Mouse (Mus musculus) limb, embryonic 15.5 days (tissue): ENCODE data around the gene Myh14. TPM values are rescaled to one million over a fixed set of nuclear protein-coding genes. Genes with fewer than 3 reads are reported as not detected.

Source experiments
- ATAC-seq: fragments of 200-750 bp; cut with Nextera tagmentation; 2 replicates; pipeline ENCODE4 v1.8.0; 2017; ENCODE audit warnings: low read depth, moderate TSS enrichment; ENCODE audit not compliant: insufficient number of reproducible peaks, low FRiP score, low TSS enrichment
- H3K27ac ChIP-seq: fragments of 300-500 bp; sonication (generic); 2 replicates; pipeline ENCODE4 v1.5.1; 2015; ENCODE audit warnings: moderate library complexity, mild to moderate bottlenecking, inconsistent platforms
- H3K27me3 ChIP-seq: fragments of 300-500 bp; sonication (generic); 2 replicates; pipeline ENCODE4 v1.6.1; 2015; ENCODE audit warnings: inconsistent platforms
- H3K36me3 ChIP-seq: fragments of 300-500 bp; sonication (generic); 2 replicates; pipeline ENCODE4 v1.6.1; 2015; ENCODE audit warnings: inconsistent platforms
- H3K4me1 ChIP-seq: fragments of 300-500 bp; sonication (generic); 2 replicates; pipeline ENCODE4 v1.6.1; 2015; ENCODE audit warnings: inconsistent platforms
- H3K4me2 ChIP-seq: fragments of 300-500 bp; sonication (generic); 2 replicates; pipeline ENCODE4 v1.6.1; 2015; ENCODE audit warnings: mild to moderate bottlenecking, inconsistent platforms
- H3K4me3 ChIP-seq: fragments of 300-500 bp; sonication (generic); 2 replicates; pipeline ENCODE4 v1.5.1; 2015; ENCODE audit warnings: mild to moderate bottlenecking, inconsistent platforms
- H3K9ac ChIP-seq: fragments of 300-500 bp; sonication (generic); 2 replicates; pipeline ENCODE4 v1.6.1; 2015; ENCODE audit warnings: inconsistent platforms
- H3K9me3 ChIP-seq: fragments of 300-500 bp; sonication (generic); 2 replicates; pipeline ENCODE4 v1.6.1; 2016; ENCODE audit warnings: inconsistent platforms
- WGBS: fragments of 180-500 bp; shearing (Covaris S2); methylation state at CpG from one replicate; pipeline ENCODE4 v1.1.7; 2015; 5-methylcytosine and 5-hydroxymethylcytosine counted together
- polyA plus RNA-seq: library from polyadenylated mRNA; unstranded; fragments of >200 nt; fragmentation: Nextera tagmentation; extraction: Ambion mirVana; gene quantifications from 2 replicates; pipeline ENCODE4 v1.2.1, GENCODE M21; 2015

The Myh14 gene
- polyA plus RNA-seq, 1 experiment from 2014 or later = 5.4 TPM

DNA sequence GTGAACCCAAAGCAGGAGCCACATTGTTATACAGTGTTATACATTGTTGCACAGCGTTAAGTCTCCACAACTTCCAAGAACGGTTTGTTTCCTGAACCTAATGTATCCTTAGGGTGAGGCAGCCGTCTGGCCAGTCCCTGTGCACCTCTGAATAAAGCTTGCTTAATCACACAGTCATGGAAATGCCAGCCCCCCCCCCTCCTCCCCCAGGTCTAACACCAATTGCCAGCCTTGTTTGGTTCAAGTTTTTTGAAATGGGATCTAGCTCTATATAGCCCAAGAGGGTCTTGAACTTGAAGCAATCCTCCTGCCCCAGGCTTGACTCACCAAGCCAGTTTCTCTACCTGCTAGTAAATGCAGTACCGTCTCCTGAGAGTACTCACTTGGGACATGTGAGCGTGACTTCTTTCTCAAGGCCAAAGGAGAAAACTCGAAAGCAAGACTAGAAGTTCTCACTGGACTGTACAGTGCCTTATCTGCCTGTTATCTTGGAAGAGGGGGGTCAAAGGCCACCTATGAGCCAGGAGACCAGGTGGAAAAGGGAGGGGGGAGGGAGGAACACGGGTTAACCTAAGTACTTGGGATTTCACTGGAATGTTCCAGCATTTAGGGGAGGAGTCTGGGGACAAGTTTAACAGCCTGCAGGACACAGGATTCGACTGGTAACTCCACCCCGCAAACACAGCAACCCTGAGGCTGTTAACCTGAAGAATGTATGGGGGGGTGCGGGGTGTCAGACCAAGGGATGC, 23.0 kb upstream of the Myh14 start:
- H3K9me3 ChIP-seq = no peaks in the 10 kb centered on the region
- H3K4me2 ChIP-seq = no peak overlapping the region
- no peaks in the 10 kb centered on the region for H3K36me3 ChIP-seq
- 55% methylated on average over 10 of the region's 10 CpGs for WGBS
- H3K27ac ChIP-seq = no peak overlapping the region
- H3K4me1 ChIP-seq = peaks cover 14% of the 10 kb centered on the region
- H3K9ac ChIP-seq = no peak overlapping the region
- no peaks in the 10 kb centered on the region for H3K27me3 ChIP-seq
- no peak for ATAC-seq
- no peak overlapping the region for H3K4me3 ChIP-seq

DNA sequence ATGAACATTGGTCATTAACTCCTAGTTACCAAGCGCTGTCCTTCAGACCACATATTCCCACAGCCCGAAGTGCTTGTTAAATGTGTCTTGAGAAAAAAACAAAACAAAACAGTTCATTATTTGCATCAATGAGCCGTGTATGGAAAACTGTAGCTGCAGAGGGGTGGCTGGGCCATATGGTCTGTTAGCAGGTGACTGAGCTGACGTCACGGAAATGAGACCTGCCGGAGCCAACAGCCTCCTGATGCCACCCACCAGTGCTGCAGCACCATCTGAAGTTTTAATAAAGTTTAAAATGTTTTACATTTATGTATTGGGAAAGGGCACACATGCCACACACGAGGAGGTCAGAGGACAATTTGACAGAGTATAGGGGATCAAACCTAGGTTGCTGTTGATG, 18.7 kb upstream of the Myh14 start:
- H3K36me3 ChIP-seq = no peaks in the 10 kb centered on the region
- 79% methylated on average over 7 of the region's 7 CpGs for WGBS
- H3K9ac ChIP-seq = no peak overlapping the region
- no peaks in the 10 kb centered on the region for H3K9me3 ChIP-seq
- ATAC-seq = no peak
- H3K4me3 ChIP-seq = no peak overlapping the region
- no peak overlapping the region for H3K27ac ChIP-seq
- 0 out of 2 replicates have a peak, but pooled peaks cover 4% of the 10 kb centered on the region for H3K4me1 ChIP-seq
- no peak overlapping the region for H3K4me2 ChIP-seq
- no peaks in the 10 kb centered on the region for H3K27me3 ChIP-seq

DNA sequence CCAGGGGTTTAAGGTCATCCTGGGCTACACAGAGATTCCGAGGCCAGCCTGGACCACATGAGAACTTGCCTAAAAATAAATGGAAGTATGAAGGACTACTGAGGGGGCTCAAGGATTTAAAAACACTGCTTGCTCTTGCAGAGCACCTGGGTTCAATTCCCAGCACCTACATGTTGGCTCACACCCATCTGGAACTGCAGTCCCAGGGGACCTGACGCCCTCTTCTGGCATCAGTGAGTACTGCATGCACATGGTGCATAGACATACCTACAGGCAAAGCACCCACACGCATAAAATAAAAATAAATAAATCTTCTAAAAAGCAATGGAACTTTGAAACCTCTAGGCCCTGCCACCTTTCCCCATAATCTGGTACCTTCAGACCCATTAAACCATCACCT, 18.2 kb upstream of the Myh14 start:
- no peak overlapping the region for H3K4me3 ChIP-seq
- no peak overlapping the region for H3K9ac ChIP-seq
- H3K4me1 ChIP-seq = 0 out of 2 replicates have a peak, but pooled peaks cover 4% of the 10 kb centered on the region
- no peaks in the 10 kb centered on the region for H3K27me3 ChIP-seq
- no peak for ATAC-seq
- 69% methylated on average over 3 of the region's 3 CpGs for WGBS
- H3K9me3 ChIP-seq = no peaks in the 10 kb centered on the region
- H3K27ac ChIP-seq = no peak overlapping the region
- no peaks in the 10 kb centered on the region for H3K36me3 ChIP-seq
- H3K4me2 ChIP-seq = no peak overlapping the region

DNA sequence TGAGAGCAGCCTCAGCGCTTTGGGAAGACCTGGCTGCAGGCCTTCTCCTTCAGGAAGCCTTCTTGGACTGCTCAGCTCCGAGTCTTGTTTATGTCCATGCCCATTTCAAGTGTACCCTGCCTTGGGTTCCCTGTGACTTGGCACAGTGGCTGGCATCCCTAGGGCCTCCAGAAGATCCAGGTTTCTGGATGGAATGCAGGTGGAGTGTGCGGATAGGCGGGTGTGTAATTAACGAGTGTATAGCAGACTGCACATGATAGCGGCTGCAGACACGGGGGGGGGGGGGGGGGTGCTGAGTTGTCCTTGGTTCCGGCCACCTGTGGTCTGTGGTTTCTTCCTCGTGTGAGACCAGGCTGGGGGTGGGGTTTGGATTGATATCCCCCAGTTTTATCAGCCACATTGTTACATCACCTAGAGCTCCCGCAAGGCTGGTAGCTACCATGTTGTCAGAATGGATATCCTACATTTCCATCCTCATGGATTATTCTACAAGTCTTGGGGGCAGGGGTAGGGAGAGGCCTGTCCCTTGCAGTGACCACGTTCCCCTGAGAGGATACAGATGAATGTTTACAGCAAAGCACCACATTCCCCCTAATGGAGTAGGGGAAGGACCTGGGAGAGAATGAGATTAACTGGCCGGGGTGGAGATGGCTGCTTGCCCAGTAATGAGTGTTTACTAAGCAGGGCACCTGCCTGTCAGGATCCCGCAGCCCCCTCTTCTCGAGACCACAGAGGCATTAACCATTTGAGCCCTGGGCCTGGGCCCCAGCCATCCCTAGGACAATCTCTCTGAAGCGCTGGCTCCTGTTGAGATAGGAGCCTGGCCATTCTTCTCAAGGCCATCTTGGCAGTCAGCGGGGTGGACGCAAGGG, 15.1 kb upstream of the Myh14 start:
- H3K27ac ChIP-seq = no peak overlapping the region
- 58% methylated on average over 16 of the region's 17 CpGs for WGBS
- H3K4me1 ChIP-seq = 0 out of 2 replicates have a peak, but pooled peaks cover 4% of the 10 kb centered on the region
- no peaks in the 10 kb centered on the region for H3K36me3 ChIP-seq
- H3K4me2 ChIP-seq = no peak overlapping the region
- no peak overlapping the region for H3K4me3 ChIP-seq
- no peak overlapping the region for H3K9ac ChIP-seq
- H3K27me3 ChIP-seq = no peaks in the 10 kb centered on the region
- ATAC-seq = no peak
- H3K9me3 ChIP-seq = no peaks in the 10 kb centered on the region

DNA sequence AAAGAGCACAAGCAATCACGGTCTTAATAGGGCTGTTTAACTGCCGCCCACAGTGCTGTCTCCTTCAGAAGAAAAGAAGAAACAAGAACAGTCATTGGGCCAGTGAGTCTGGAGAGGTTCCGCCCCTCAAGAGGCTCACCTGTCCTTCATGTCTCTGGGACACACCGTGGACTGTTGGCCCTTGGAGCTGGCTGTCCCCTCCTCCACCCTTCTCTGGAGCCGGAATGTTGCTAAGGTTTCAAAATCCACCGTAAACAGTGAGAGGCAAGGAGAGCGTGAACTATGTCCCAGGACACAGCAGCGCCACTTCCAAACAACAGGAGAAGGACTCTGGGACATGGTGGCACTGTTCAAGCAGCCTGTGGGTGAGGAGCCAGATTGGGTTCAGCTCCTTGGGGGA, 13.0 kb upstream of the Myh14 start:
- no peak for ATAC-seq
- WGBS = 74% methylated on average over 8 of the region's 8 CpGs

DNA sequence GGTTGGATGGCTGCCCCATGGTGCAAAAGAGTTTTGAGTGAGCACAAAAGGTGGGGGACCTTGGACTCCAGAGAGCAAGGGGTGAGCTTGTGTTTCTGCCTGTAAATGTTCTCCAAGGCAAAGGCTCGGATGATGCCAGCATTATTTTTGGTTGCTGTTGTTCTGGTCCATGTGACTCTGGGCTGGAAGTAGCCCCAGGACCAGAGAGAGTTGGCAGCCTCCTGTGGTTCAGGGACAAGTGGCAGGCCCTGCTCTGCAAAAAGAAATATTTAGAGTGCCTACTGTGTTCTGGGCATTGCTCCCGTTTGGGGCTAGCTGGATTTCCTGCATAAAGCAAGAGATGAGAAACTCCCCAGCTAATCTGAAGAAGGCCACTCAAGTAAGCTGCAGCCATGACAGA, 6.0 kb upstream of the Myh14 start:
- Histone ChIP-seq H3K4me1 (no peaks in the 10 kb centered on the region), H3K27ac (no peak overlapping the region), H3K36me3 (no peaks in the 10 kb centered on the region), H3K9ac (no peak overlapping the region), H3K4me3 (no peak overlapping the region), H3K4me2 (no peak overlapping the region), H3K27me3 (peaks cover 1% of the 10 kb centered on the region), H3K9me3 (no peaks in the 10 kb centered on the region)
- no peak for ATAC-seq
- 49% methylated on average over 2 of the region's 2 CpGs for WGBS

More for the DNA sequence above, 13.0 kb upstream of the Myh14 start:
- Histone ChIP-seq H3K9me3 (no peaks in the 10 kb centered on the region), H3K9ac (no peak overlapping the region), H3K4me1 (0 out of 2 replicates have a peak, but pooled peaks cover 4% of the 10 kb centered on the region), H3K36me3 (no peaks in the 10 kb centered on the region), H3K27ac (no peak overlapping the region), H3K4me2 (no peak overlapping the region), H3K4me3 (no peak overlapping the region), H3K27me3 (no peaks in the 10 kb centered on the region)

DNA sequence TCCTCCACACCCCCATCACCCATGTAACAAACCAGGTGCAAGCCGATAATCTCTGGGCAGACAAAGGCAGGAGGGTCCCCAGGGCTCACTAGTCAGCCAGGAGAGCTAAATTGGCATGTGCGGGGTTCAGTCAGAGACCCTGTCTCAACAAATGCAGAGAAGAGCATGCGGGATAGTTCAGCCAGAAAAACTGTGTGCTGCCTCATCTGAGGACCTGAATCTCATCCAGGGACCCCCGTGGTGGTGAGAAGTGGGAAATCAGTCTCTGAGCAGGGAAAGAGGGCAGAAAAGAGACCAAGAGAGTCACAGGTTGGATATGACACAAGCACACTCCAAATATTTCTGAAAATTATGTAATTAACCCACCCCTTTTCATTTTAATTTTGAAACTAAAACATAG, 5.5 kb upstream of the Myh14 start:
- 58% methylated on average over 4 of the region's 4 CpGs for WGBS
- Histone ChIP-seq H3K9me3 (no peaks in the 10 kb centered on the region), H3K4me3 (no peak overlapping the region), H3K27me3 (peaks cover 6% of the 10 kb centered on the region), H3K4me1 (peaks cover 2% of the 10 kb centered on the region), H3K4me2 (no peak overlapping the region), H3K27ac (no peak overlapping the region), H3K36me3 (no peaks in the 10 kb centered on the region), H3K9ac (no peak overlapping the region)
- no peak for ATAC-seq

DNA sequence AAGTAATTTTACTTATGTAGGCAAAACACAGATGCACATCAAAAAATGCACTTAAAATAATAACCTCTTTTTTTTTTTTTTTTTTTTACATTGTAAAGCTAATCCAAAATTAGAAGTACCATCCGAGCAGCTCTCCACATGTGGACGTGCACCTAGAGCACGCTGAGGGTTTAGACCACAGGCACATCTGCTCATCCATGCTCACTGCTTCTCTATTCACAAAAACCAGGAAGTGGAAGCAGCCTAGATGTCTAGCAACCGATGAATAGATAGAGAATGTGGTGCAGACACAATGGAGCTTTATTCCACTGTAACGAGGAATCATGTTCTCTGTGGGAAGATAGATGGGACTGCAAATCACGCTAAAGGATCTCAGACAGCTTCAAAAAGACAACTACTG, 4.5 kb upstream of the Myh14 start:
- no peak overlapping the region for H3K4me3 ChIP-seq
- no peak overlapping the region for H3K4me2 ChIP-seq
- no peaks in the 10 kb centered on the region for H3K9me3 ChIP-seq
- H3K4me1 ChIP-seq = peaks cover 6% of the 10 kb centered on the region
- H3K36me3 ChIP-seq = no peaks in the 10 kb centered on the region
- H3K27me3 ChIP-seq = peaks cover 16% of the 10 kb centered on the region
- WGBS = 85% methylated on average over 6 of the region's 6 CpGs
- H3K27ac ChIP-seq = no peak overlapping the region
- H3K9ac ChIP-seq = no peak overlapping the region
- no peak for ATAC-seq

DNA sequence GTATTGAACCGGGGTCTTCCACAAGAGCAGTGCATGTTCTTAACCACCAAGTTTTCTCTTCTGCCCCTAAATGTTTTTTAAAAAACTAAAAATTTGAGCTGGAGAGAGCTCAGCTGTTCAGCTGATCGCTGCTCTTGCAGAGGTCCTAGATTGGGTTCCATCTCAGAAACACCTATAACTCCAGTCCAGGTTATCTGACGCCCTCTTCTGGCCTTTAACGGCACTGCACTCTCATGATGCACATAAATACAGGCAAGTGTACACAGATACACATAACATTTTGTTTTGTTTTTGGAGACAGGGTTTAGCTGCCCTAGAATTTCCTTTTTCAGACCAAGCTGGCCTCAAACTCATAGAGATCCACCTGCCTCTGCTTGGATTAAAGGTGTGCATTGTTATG, 3.9 kb upstream of the Myh14 start:
- Histone ChIP-seq H3K4me2 (no peak overlapping the region), H3K9ac (no peak overlapping the region), H3K36me3 (no peaks in the 10 kb centered on the region), H3K27me3 (peaks cover 16% of the 10 kb centered on the region), H3K9me3 (no peaks in the 10 kb centered on the region), H3K4me1 (peaks cover 6% of the 10 kb centered on the region), H3K4me3 (no peak overlapping the region), H3K27ac (no peak overlapping the region)
- ATAC-seq = no peak
- WGBS = 69% methylated on average over 4 of the region's 4 CpGs

DNA sequence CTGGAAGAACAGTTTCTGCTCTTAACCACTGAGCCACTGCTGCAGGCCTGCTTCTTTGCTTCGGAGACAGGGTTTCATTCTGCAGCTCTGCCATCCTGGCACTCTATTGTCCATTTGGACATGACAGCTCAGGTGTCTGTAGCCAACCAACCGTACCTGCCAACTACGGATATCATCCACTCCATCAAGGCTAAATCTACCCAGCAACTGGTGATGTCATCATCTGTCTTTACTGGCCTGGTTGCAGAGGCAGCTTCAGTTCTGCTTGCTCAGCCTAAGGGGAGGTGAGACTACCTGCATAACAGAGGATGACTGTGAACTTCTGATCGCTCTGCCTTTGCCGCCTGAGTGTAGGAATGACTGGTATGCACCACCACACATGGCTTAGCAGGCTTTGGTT, 1.6 kb upstream of the Myh14 start:
- Histone ChIP-seq H3K36me3 (no peaks in the 10 kb centered on the region), H3K27ac (no peak overlapping the region), H3K4me2 (no peak overlapping the region), H3K9ac (no peak overlapping the region), H3K4me1 (peaks cover 6% of the 10 kb centered on the region), H3K9me3 (no peaks in the 10 kb centered on the region), H3K4me3 (no peak overlapping the region), H3K27me3 (peaks cover 30% of the 10 kb centered on the region)
- ATAC-seq = no peak
- WGBS = 63% methylated on average over 5 of the region's 5 CpGs

DNA sequence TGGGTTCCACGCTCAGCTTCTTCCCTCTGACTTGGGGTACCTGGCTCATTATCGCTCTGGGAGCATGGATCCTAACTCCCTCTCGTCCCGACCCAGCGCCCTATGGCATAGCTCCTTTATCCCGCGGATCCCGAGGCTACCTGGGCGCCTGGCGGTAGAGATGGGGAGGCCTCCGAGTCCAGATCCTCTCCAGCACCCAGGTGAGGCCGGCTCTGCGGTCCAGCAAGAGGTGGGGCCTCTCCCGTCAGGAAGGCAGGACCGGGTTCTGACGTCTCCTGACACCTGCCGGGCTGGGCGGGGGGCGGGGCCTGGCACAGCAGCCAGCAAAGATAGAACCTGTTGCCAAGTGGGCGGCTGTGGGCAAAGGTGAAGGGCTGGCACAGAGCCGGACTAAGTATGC, 1.5 kb downstream of the Myh14 start:
- no peaks in the 10 kb centered on the region for H3K9me3 ChIP-seq
- 0 out of 2 replicates have a peak overlapping the region, but pooled peaks have one; percentile 19 for H3K4me2 ChIP-seq
- no peaks in the 10 kb centered on the region for H3K36me3 ChIP-seq
- H3K4me1 ChIP-seq = peaks cover 6% of the 10 kb centered on the region
- H3K9ac ChIP-seq = no peak overlapping the region
- peaks cover 30% of the 10 kb centered on the region for H3K27me3 ChIP-seq
- ATAC-seq = no peak
- H3K4me3 ChIP-seq = no peak overlapping the region
- WGBS = 14% methylated on average over 21 of the region's 21 CpGs
- no peak overlapping the region for H3K27ac ChIP-seq
